Mouse (Mus musculus): ENCODE measurements around the gene Unc79.

Gene Unc79

GRCm38 (mm10) chr12:103202592-103203544 is 254.2 kb downstream of the Unc79 start:
- DNase-seq (ENCODE audit: low spot score in 2 of 2), result no peak

DNA sequence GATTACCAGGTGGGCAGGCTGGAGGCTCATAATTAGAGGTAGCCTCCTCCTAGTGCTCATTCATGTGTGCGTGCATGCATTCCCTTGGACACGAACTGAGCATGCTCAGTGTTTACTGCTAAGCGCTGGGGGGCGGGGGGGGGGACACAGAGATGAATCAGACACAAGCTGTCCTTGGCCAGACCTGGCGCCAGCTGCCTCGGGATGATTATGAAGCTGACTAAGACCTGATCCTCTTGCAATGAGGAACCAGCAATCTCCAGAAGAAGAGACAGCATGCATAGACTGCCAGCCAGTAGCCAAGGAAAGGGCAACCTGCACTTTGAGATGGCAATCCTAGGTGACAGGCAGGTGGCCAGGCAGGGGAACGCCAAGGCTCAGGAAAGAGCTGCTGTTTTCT is 256.9 kb downstream of the Unc79 start:
- no peak for DNase-seq (ENCODE audit: low spot score in 2 of 2)

DNA sequence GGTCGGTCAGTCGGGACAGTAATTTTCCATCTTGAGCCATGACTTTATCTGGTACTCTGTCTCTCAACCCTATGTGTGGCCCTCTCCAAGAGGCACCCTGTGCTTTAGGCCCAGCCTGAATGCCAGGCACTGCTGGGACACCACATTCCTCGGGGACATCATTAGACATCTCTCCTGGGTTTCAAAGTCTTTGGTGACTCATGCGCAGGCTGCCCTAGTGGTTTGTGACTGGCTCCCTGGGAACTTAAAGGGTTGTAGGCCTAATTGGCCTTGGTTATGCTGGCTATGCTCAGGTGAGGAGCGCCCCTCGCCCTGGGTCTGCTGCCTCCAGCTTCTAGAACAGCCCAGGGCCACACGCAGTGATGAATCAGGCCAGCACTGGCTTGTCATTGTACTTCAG is 260.9 kb downstream of the Unc79 start:
- no peak for DNase-seq (ENCODE audit: low spot score in 2 of 2)

- no peak for DNase-seq (ENCODE audit: low spot score in 2 of 2)
Observed at GRCm38 (mm10) chr12:103211078-103211477, 262.4 kb downstream of the Unc79 start.

GRCm38 (mm10) chr12:103213591-103213990 is 264.9 kb downstream of the Unc79 start:
- DNase-seq (ENCODE audit: low spot score in 2 of 2), result no peak

DNA sequence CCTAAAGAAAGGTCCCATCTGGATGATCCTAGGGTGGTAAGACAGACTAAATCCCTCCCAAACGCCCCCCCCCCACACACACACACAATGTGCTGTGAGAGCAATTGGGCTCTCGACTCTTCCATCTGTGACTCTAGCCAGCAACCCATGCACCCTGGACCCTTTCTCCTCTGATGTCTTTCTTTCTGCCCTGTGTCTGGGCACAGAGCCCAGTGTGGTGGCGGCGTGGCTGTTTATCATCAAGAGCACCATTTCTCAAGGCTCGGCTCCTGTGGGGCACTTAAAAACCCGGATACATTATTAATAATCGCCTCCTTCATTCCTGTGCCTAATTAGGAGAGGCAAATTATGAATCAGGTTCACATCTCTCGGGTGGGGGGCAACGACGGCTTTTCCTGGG is 265.6 kb downstream of the Unc79 start:
- DNase-seq (ENCODE audit: low spot score in 2 of 2), result no peak

- no peak for DNase-seq (ENCODE audit: low spot score in 2 of 2)
Observed at GRCm38 (mm10) chr12:103214797-103215196, 266.1 kb downstream of the Unc79 start.

GRCm38 (mm10) chr12:103215877-103216610 is 267.4 kb downstream of the Unc79 start:
- DNase-seq (ENCODE audit: low spot score in 2 of 2), result no peak

GRCm38 (mm10) chr12:103223671-103224070 is 275.0 kb downstream of the Unc79 start:
- no peak for DNase-seq (ENCODE audit: low spot score in 2 of 2)

- no peak for DNase-seq (ENCODE audit: low spot score in 2 of 2)
Observed at GRCm38 (mm10) chr12:103226121-103226520, 277.5 kb downstream of the Unc79 start.

- DNase-seq (ENCODE audit: low spot score in 2 of 2), result no peak
Observed at GRCm38 (mm10) chr12:103229058-103229457, 280.4 kb downstream of the Unc79 start.
